Mouse (Mus musculus): ENCODE results near the gene Tgif1. TPM values are rescaled to one million over a fixed set of nuclear protein-coding genes. Genes with fewer than 3 reads are reported as not detected.

Gene Tgif1
- total and polyA plus RNA-seq, 2 experiments from 2014 or later = 7.8 to 9.0 TPM

GRCm38 (mm10) chr17:70808837-70809236 lies 44.5 kb downstream of the Tgif1 start:
- no peak overlapping the region for H3K4me2 ChIP-seq (ENCODE audit: low read depth, low read length)

GRCm38 (mm10) chr17:70807885-70808284 lies 45.5 kb downstream of the Tgif1 start:
- Histone ChIP-seq H3K4me2 (ENCODE audit: low read depth, low read length) (no peak overlapping the region), H3K27me3 (ENCODE audit: control insufficient read depth, insufficient read depth, low read length) (no peaks in the 10 kb centered on the region), H3K27ac (ENCODE audit: low read depth) (no peak overlapping the region), H3K36me3 (replicated peaks; ENCODE audit: control insufficient read depth, insufficient read depth, low read length) (no peaks in the 10 kb centered on the region), H3K9me3 (replicated peaks; ENCODE audit: control insufficient read depth, low read length) (no peaks in the 10 kb centered on the region), H3K4me3 (ENCODE audit: low read depth, low read length) (no peak overlapping the region), H3K9ac (replicated peaks; ENCODE audit: low read depth, low read length) (no peak overlapping the region), H3K4me1 (ENCODE audit: control insufficient read depth, insufficient read depth) (no peaks in the 10 kb centered on the region)
- ATAC-seq (ENCODE audit: insufficient read depth, low read depth) (no peak), DNase-seq (ENCODE audit: low spot score) (no peak)
- TF ChIP-seq EP300 (IDR thresholded peaks at IDR 0.05; ENCODE audit: low read depth) = no peak
- TF ChIP-seq CTCF (IDR thresholded peaks at IDR 0.05; ENCODE audit: low read depth) = no peak
- WGBS = 97% methylated on average over 1 of the region's 1 CpGs

More at GRCm38 (mm10) chr17:70808837-70809236, 44.5 kb downstream of the Tgif1 start:
- Histone ChIP-seq H3K27me3 (ENCODE audit: control insufficient read depth, insufficient read depth, low read length) (no peaks in the 10 kb centered on the region), H3K4me1 (ENCODE audit: control insufficient read depth, insufficient read depth) (no peaks in the 10 kb centered on the region), H3K9me3 (replicated peaks; ENCODE audit: control insufficient read depth, low read length) (no peaks in the 10 kb centered on the region), H3K4me3 (ENCODE audit: low read depth, low read length) (no peak overlapping the region), H3K9ac (replicated peaks; ENCODE audit: low read depth, low read length) (no peak overlapping the region), H3K36me3 (replicated peaks; ENCODE audit: control insufficient read depth, insufficient read depth, low read length) (no peaks in the 10 kb centered on the region), H3K27ac (ENCODE audit: low read depth) (no peak overlapping the region)
- 58% methylated on average over 14 of the region's 14 CpGs for WGBS
- no peak for TF ChIP-seq CTCF (IDR thresholded peaks at IDR 0.05; ENCODE audit: low read depth)
- TF ChIP-seq EP300 (IDR thresholded peaks at IDR 0.05; ENCODE audit: low read depth) = no peak
- ATAC-seq (ENCODE audit: insufficient read depth, low read depth) (no peak), DNase-seq (ENCODE audit: low spot score) (no peak)

- H3K9ac ChIP-seq (replicated peaks; ENCODE audit: low read depth, low read length) = no peak overlapping the region
- 71% methylated on average over 2 of the region's 2 CpGs for WGBS
- H3K27ac ChIP-seq (ENCODE audit: low read depth) = no peak overlapping the region
- DNase-seq (ENCODE audit: low spot score) (no peak), ATAC-seq (ENCODE audit: insufficient read depth, low read depth) (no peak)
- no peaks in the 10 kb centered on the region for H3K36me3 ChIP-seq (replicated peaks; ENCODE audit: control insufficient read depth, insufficient read depth, low read length)
- H3K4me1 ChIP-seq (ENCODE audit: control insufficient read depth, insufficient read depth) = no peaks in the 10 kb centered on the region
- TF ChIP-seq CTCF (IDR thresholded peaks at IDR 0.05; ENCODE audit: low read depth) (no peak), EP300 (IDR thresholded peaks at IDR 0.05; ENCODE audit: low read depth) (no peak)
- no peaks in the 10 kb centered on the region for H3K27me3 ChIP-seq (ENCODE audit: control insufficient read depth, insufficient read depth, low read length)
- H3K4me2 ChIP-seq (ENCODE audit: low read depth, low read length) = no peak overlapping the region
- H3K4me3 ChIP-seq (ENCODE audit: low read depth, low read length) = no peak overlapping the region
- no peaks in the 10 kb centered on the region for H3K9me3 ChIP-seq (replicated peaks; ENCODE audit: control insufficient read depth, low read length)
Observed at GRCm38 (mm10) chr17:70806600-70806999, 46.7 kb downstream of the Tgif1 start.

- WGBS = 92% methylated on average over 9 of the region's 9 CpGs
- H3K4me2 ChIP-seq (ENCODE audit: low read depth, low read length) = no peak overlapping the region
- DNase-seq (ENCODE audit: low spot score) (no peak), ATAC-seq (ENCODE audit: insufficient read depth, low read depth) (no peak)
- TF ChIP-seq CTCF (IDR thresholded peaks at IDR 0.05; ENCODE audit: low read depth) = no peak
- TF ChIP-seq EP300 (IDR thresholded peaks at IDR 0.05; ENCODE audit: low read depth) = no peak
- H3K27me3 ChIP-seq (ENCODE audit: control insufficient read depth, insufficient read depth, low read length) = no peaks in the 10 kb centered on the region
- no peaks in the 10 kb centered on the region for H3K36me3 ChIP-seq (replicated peaks; ENCODE audit: control insufficient read depth, insufficient read depth, low read length)
- H3K27ac ChIP-seq (ENCODE audit: low read depth) = no peak overlapping the region
- no peak overlapping the region for H3K4me3 ChIP-seq (ENCODE audit: low read depth, low read length)
- H3K4me1 ChIP-seq (ENCODE audit: control insufficient read depth, insufficient read depth) = no peaks in the 10 kb centered on the region
- H3K9ac ChIP-seq (replicated peaks; ENCODE audit: low read depth, low read length) = no peak overlapping the region
- no peaks in the 10 kb centered on the region for H3K9me3 ChIP-seq (replicated peaks; ENCODE audit: control insufficient read depth, low read length)
Observed at GRCm38 (mm10) chr17:70805866-70806265, 47.5 kb downstream of the Tgif1 start.

- H3K4me2 ChIP-seq (ENCODE audit: low read depth, low read length) = no peak overlapping the region
- 83% methylated on average over 14 of the region's 14 CpGs for WGBS
- DNase-seq (ENCODE audit: low spot score) (no peak), ATAC-seq (ENCODE audit: insufficient read depth, low read depth) (no peak)
- no peak overlapping the region for H3K9ac ChIP-seq (replicated peaks; ENCODE audit: low read depth, low read length)
- H3K4me3 ChIP-seq (ENCODE audit: low read depth, low read length) = no peak overlapping the region
- no peaks in the 10 kb centered on the region for H3K36me3 ChIP-seq (replicated peaks; ENCODE audit: control insufficient read depth, insufficient read depth, low read length)
- H3K27me3 ChIP-seq (ENCODE audit: control insufficient read depth, insufficient read depth, low read length) = no peaks in the 10 kb centered on the region
- no peak overlapping the region for H3K27ac ChIP-seq (ENCODE audit: low read depth)
- H3K4me1 ChIP-seq (ENCODE audit: control insufficient read depth, insufficient read depth) = no peaks in the 10 kb centered on the region
- H3K9me3 ChIP-seq (replicated peaks; ENCODE audit: control insufficient read depth, low read length) = no peaks in the 10 kb centered on the region
- TF ChIP-seq EP300 (IDR thresholded peaks at IDR 0.05; ENCODE audit: low read depth) = no peak
- no peak for TF ChIP-seq CTCF (IDR thresholded peaks at IDR 0.05; ENCODE audit: low read depth)
Observed at GRCm38 (mm10) chr17:70802022-70802421, 51.3 kb downstream of the Tgif1 start.

GRCm38 (mm10) chr17:70799266-70799665 lies 54.1 kb downstream of the Tgif1 start:
- DNase-seq (ENCODE audit: low spot score) (no peak), ATAC-seq (ENCODE audit: insufficient read depth, low read depth) (no peak)
- no peak overlapping the region for H3K9ac ChIP-seq (replicated peaks; ENCODE audit: low read depth, low read length)
- H3K27ac ChIP-seq (ENCODE audit: low read depth) = no peak overlapping the region
- no peaks in the 10 kb centered on the region for H3K36me3 ChIP-seq (replicated peaks; ENCODE audit: control insufficient read depth, insufficient read depth, low read length)
- 64% methylated on average over 4 of the region's 4 CpGs for WGBS
- H3K4me2 ChIP-seq (ENCODE audit: low read depth, low read length) = no peak overlapping the region
- TF ChIP-seq EP300 (IDR thresholded peaks at IDR 0.05; ENCODE audit: low read depth) (no peak), CTCF (IDR thresholded peaks at IDR 0.05; ENCODE audit: low read depth) (no peak)
- no peaks in the 10 kb centered on the region for H3K27me3 ChIP-seq (ENCODE audit: control insufficient read depth, insufficient read depth, low read length)
- no peaks in the 10 kb centered on the region for H3K9me3 ChIP-seq (replicated peaks; ENCODE audit: control insufficient read depth, low read length)
- H3K4me3 ChIP-seq (ENCODE audit: low read depth, low read length) = no peak overlapping the region
- no peaks in the 10 kb centered on the region for H3K4me1 ChIP-seq (ENCODE audit: control insufficient read depth, insufficient read depth)

All from heart, postnatal 0 days (tissue).